Mouse (Mus musculus): ENCODE measurements around the gene Esyt3.

The Esyt3 gene

DNA sequence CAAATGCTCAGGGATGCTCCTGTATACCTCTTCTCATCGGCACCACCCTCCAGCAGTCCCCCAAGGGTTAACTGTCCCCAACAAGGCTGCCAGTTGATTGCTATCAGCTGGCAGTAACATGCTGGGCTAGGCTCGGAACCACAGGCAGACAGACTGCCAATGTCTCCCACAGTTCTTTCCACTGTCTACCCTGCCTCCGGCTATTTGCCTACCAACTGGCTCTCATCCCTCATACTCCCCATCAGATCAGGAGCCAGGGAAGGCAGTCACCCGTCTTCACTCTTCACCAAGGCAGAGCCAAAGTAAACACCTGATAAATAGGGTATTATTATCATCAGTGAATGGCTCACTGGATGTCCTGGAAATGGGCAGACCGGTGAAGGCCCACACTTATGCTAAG, 3.6 kb downstream of the Esyt3 start:
- DNase-seq (ENCODE audit: low read depth, low spot score): no peak

DNA sequence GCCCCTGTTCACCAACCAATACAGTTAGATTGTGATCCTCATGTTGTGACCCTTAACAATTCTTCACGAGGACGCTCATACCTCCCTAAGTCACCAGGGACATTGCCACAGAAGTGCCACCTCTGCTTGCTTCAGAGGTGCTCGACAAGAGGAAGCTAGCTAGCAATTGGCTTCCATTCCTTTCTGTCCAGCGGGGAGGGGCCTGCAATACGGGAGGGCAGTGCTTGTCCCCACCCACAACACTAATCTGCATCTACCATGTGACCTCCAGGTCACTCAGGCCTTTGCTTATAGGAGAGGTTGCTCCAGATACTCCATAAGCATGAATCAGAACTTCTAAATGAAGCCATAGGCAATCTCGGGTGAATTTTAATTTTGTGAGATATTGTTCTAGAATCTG, 5.0 kb downstream of the Esyt3 start:
- DNase-seq (ENCODE audit: low read depth, low spot score): no peak

DNA sequence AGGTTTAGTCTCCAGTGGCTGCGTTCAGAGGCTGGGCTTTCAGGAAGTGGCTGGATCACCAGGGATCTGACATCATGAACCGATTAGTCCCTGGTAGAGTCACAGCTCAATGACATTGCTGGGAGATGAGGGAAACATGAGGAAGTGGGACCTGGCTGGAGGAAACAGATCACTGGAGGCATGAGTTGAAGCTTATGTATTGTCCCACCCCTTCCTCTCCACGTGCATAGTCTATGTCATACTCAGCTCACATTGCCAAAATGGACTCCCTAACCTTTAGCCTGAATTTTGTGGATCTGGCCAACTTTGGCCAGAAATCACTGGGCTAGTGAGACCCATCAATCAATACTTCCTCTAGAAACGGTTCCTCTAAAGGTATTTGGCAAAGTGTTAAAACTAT, 5.4 kb downstream of the Esyt3 start:
- no peak for DNase-seq (ENCODE audit: low read depth, low spot score)

DNA sequence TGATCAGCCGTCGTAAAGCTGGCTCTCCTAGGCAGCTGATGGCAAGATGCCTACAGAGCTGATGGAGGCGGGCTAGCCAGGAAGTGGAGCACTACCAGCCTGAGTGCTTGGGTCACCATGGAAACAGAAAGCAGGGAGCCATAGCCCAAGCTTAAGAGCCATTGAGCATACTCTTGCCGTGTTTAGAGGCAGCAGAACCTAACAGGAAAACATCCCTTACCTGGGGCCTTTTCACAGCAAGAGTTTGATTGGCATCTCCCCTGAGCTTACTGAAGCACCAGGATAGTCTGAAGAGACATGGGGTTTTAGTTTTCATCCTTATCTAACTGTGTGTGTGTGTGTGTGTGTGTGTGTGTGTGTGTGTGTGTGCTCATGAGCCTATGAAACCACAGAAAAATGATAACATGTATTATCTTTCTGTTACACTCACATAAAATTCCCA, 13.0 kb downstream of the Esyt3 start:
- peak; percentile 80 for DNase-seq (ENCODE audit: low read depth, low spot score)

DNA sequence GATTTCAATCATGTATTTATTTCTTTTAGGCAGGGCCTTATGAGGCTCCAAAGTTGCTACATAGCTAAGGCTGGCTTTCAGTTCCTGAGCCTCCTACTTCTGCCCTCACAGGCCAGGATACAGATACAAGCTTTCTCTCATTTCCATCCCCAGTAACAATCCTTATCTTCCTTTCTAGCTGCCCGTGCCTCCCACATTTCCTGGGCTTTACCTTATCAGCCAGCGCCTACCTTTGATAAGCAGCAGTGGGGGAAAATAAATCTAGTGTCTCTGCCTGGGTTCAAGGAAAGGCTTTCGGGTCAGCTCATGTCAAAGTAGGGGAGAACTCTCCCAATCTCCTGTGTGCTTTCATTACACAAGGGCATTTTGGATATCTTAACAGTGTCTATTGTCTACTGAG, 16.8 kb downstream of the Esyt3 start:
- no peak for DNase-seq (ENCODE audit: low read depth, low spot score)

DNA sequence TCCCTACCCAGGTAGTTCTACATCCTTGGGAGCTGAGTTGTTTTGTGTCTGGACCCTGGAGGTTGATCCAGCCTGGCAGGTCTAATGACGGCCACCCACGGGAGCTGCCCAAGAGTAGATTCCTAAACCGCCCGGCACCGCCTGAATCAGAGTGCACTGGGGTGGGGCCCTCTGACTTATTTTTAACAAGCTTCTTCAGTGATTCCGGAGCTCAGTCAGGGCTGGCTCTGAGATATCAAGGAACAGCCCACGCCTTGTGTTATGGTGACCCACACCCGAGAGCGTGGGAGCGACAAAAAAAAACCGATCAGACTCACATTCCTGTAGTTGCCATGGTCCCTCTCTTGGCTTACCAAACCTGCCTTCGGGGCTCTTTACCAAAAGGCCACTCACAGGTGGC, 18.2 kb downstream of the Esyt3 start:
- no peak for DNase-seq (ENCODE audit: low read depth, low spot score)

DNA sequence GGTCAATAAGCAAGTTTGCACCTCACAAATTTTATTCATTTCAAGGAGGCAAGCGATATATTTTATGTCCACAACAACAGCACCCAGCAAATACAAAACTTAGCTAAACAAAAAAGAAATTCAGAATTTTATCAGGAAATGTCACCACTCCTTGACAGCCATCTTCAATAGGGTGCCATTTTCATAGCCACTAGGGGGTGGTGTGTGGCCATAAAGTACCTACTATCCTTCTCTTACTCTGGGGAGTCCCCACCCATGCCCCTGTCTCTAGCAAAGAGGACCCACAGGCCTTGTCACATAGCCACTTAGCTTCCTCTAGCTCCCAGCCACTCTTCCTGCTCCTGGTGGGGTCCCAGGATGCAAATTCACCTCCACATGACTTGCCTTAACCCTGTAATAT, 19.2 kb downstream of the Esyt3 start:
- no peak for DNase-seq (ENCODE audit: low read depth, low spot score)

DNA sequence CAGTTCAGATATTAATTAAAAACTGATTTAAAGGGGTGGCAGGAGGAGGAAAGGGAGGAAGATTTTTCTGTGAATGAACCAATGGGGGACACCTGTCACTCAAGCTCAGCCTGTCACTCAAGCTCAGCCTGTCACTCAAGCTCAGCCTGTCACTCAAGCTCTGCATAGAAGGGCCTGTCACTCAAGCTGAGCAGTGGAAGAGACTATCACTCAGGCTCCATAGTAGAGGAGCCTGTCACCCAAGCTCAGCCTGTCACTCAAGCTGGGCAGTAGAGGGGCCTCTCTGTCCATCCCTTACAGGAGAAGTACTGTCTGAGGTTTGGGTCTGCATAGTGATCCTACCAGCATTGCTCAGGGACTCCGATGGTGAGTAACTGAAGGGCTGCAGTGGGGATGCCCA, 20.1 kb downstream of the Esyt3 start:
- DNase-seq (ENCODE audit: low read depth, low spot score): no peak

DNA sequence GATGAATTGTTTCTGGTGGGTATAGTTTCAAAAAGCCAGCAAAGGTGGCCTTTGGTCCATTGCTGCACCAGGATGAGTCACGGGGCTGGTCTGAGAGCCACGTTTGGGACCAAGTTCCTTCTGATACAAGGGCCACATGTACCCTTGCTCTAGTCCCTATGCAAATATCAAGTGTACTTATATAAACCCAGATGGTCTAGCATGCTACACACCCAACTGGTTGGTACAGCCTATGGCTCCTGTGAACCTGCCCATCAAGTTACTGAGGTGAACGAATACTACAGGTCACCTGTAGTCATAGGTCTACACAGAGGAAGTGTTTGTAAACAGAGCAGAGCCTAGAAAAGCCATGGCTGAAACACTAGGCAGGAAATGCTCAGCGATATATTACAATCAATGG, 21.8 kb downstream of the Esyt3 start:
- DNase-seq (ENCODE audit: low read depth, low spot score): no peak

DNA sequence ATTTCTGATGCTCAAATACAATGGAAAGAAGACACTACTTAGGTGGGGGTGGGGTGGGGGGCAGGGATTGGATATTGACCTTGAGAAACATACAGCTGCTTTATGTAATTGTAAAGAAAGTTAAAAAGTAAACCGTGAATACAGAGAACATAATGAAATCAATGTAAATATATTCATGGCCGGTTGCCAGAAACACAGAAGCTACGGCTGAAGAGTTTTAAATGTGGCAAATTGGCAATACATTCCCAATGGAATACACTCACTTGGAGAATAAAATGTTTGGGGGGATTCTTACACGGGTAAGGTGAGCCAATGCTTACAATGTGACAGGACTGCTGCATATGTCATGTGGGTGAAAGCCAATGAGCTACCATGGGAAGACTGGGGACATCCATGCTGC, 31.5 kb downstream of the Esyt3 start:
- DNase-seq (ENCODE audit: low read depth, low spot score): no peak

DNA sequence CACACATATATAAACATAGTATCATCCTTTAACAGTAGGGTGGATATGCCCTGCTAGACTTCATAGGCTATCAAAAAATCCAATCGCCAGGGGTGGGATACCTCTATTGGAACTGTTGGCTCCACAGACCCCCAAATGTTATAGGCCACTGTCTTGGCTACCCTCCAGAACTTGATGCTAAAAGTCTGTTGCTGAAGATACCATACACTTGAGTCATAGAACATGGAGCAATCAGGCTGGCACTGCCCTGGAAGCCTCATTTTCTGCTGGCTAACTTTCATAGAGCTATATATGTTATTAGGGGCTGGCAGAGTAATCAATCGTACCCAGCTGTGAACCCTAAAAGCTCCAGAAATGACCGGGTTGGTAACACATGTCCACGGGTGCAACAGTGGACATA, 32.4 kb downstream of the Esyt3 start:
- no peak for DNase-seq (ENCODE audit: low read depth, low spot score)

DNA sequence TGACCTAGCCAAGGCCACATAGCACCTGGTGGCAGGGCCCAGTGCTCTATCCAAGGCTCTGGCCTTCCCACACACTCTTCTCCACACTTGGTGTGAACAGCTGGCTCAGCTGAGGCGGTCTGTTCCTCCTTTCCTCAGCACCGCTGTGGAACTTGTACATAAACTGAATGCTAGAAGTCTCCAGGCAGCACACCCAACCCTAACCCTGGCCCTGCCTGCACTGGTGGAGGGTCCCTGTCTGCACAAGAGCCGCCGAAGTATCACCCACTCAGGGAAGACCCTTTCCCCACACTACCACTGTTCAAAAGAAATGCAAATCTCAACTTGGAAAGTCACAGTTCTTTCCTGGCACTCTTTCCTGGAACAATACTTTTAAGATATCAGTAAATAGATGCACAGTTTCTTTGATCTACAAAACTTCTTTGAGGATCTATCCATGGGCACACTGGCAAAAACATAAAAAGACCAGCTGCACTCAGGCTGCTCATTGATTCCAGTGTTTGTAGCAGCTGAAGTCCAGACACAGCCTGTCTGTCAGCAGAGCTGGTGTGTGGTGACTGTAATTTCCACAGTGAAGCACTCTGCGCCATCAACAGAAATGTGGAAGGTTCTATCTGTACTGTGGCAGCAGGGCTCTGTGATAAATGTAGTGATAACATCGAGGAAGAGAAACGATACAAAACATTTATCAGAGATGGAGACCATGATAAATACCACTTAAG, 33.0 kb downstream of the Esyt3 start:
- no peak for DNase-seq (ENCODE audit: low read depth, low spot score)

DNA sequence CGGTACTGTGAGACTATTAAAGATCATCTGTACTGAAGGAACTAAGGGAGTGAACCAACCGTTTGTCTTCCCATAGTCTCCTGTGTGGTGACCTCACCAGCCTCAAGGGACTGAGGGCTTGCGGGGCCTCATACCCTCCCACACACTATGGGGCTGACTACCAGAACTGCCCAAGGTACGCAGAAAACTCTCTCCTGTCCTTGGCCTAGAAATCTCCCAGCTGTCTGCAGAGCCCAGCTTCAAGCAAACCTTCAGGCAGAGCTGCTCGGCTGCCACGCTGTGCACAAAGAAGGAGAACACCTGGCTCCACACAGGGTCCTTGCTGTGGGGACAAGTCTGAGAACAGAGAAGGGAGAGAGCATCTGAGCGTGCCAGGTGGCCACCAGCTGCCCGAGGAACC, 38.4 kb downstream of the Esyt3 start:
- DNase-seq (ENCODE audit: low read depth, low spot score): no peak

DNA sequence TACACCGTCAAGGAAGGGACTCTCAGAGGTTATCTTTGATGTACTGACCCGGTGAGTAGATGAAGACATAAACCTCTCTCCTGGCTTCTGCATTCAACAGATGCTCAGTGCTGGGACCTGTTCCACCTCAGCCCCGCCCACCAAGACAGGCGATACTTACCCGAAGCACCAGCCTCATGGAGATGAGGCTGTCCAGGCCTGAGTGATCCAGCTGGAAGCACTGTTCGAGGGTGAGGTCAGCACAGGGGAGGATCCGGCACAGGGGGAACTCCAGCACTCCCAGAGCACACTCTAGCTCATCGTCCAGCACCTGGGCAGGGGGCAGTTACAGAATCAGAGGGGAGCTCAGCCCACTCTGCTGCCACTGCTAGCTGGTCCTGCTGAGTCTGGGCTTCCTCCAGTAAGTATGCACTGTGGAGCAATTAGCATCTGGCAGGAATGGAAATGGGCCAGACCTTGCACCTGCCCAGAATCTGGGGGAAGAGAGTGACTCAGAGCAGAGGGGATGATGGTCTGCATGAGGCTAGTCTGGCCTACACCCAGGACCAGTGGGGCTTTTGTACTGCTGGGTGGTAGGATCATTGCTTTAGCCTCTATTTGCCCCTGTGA, 38.9 kb downstream of the Esyt3 start:
- no peak for DNase-seq (ENCODE audit: low read depth, low spot score)

DNA sequence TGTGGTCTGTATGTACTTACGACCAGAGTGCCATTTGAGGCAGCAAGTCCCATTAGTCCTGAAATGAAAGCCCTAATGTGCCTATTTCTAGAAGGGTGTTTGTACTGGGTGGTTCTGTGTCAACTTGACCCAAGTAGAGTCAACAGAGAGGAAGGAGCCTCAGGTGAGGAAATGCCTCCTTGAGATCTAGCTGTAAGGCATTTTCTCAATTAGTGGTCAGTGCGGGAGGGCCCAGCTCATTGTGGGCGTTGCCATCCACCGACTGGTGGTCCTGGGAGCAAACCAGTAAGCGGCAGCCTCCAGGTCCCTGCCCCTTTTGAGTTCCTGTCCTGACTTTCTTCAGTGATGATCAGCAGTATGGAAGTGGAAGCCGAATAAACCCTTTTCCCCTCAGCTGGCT, 52.1 kb downstream of the Esyt3 start:
- no peak for DNase-seq (ENCODE audit: low read depth, low spot score)

DNA sequence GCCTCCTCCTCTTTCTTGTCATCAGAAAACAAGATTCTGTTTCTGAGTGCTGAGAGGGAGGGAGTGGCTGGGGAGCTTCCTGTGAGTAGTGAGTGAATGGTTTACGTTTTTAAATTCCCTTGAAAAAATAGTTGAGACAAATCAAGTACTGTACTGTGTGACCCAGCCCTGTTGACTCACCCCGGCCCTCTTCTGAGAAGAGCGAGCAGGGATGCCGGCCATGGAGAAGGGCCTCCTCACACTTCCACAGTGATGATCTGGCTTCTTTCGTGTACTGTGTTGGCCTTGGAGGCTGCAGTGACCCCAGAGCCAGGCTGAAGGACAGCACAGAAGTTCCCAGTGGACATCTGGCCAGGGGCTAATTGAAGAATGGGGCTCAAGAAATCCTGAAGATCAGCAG, 54.1 kb downstream of the Esyt3 start:
- no peak for DNase-seq (ENCODE audit: low read depth, low spot score)

Data from telencephalon, adult 2 months (tissue).